Mouse (Mus musculus) cerebellum, adult 2 months (tissue): ENCODE measurements around the gene Rgs3. TPM values are rescaled to one million over a fixed set of nuclear protein-coding genes. Genes with fewer than 3 reads are reported as not detected.

Source experiments
- DNase-seq, 2 experiments: peaks; one replicate each; pipeline ENCODE4 v3.0.0; 2021
- H3K27ac ChIP-seq: fragments of 200-500 bp; 2 replicates; pipeline ENCODE4 v1.5.1; 2012; ENCODE audit warnings: low read length, control low read depth, inconsistent platforms; ENCODE audit not compliant: insufficient read depth
- H3K27me3 ChIP-seq: fragments of 200-500 bp; 2 replicates; pipeline ENCODE4 v1.6.1; 2012; ENCODE audit warnings: inconsistent platforms, mild to moderate bottlenecking, low read length, moderate library complexity; ENCODE audit not compliant: control insufficient read depth, insufficient read depth
- H3K4me1 ChIP-seq: fragments of 200-500 bp; 2 replicates; pipeline ENCODE4 v1.6.1; 2011; ENCODE audit warnings: low read length; ENCODE audit not compliant: control insufficient read depth, insufficient read depth
- H3K4me3 ChIP-seq: fragments of 200-500 bp; replicated peaks from 2 replicates; pipeline ENCODE3; 2011; ENCODE audit warnings: mild to moderate bottlenecking, low read depth, low read length, control low read depth; ENCODE audit not compliant: insufficient read depth
- CTCF ChIP-seq: fragments of 200-500 bp; IDR thresholded peaks from 2 replicates; pipeline ENCODE4 v1.5.1; 2011; ENCODE audit warnings: low read depth, mild to moderate bottlenecking, control low read depth, low read length, moderate library complexity, borderline replicate concordance; ENCODE audit not compliant: insufficient read depth
- POLR2A ChIP-seq: fragments of 200-500 bp; IDR thresholded peaks from 2 replicates; pipeline ENCODE4 v1.6.1; 2011; ENCODE audit warnings: low read length, control low read depth, borderline replicate concordance; ENCODE audit not compliant: insufficient read depth
- WGBS: fragments of 180-500 bp; shearing (Covaris S2); methylation state at CpG from one replicate; pipeline ENCODE4 v1.1.7; 2018; 5-methylcytosine and 5-hydroxymethylcytosine counted together
- polyA plus RNA-seq: library from polyadenylated mRNA; depleted of rRNA; stranded (reverse); fragments of >200 nt; gene quantifications from 2 replicates; pipeline ENCODE4 v1.2.3, GENCODE M21; 2012

The Rgs3 gene
- polyA plus RNA-seq, 1 experiment: 92.7 TPM

GRCm38 (mm10) chr4:62659861-62660553 is 100.4 kb downstream of the Rgs3 start:
- H3K27me3 ChIP-seq: no peaks in the 10 kb centered on the region
- no peak overlapping the region for H3K27ac ChIP-seq
- H3K4me3 ChIP-seq: no peak overlapping the region
- TF ChIP-seq CTCF (no peak), POLR2A (no peak)
- H3K4me1 ChIP-seq: no peaks in the 10 kb centered on the region
- no peak for DNase-seq
- WGBS: 83% methylated on average over 14 of the region's 14 CpGs

- DNase-seq: no peak
- Histone ChIP-seq H3K27me3 (no peaks in the 10 kb centered on the region), H3K4me1 (no peaks in the 10 kb centered on the region), H3K4me3 (no peak overlapping the region), H3K27ac (no peak overlapping the region)
- TF ChIP-seq POLR2A: no peak
- no peak for TF ChIP-seq CTCF
- 56% methylated on average over 3 of the region's 3 CpGs for WGBS
These were observed 100.9 kb downstream of the Rgs3 start for GRCm38 (mm10) chr4:62660554-62660864.

GRCm38 (mm10) chr4:62661311-62661849 is 101.7 kb downstream of the Rgs3 start:
- no peaks in the 10 kb centered on the region for H3K4me1 ChIP-seq
- WGBS: 94% methylated on average over 8 of the region's 8 CpGs
- TF ChIP-seq CTCF: no peak
- no peak for TF ChIP-seq POLR2A
- H3K4me3 ChIP-seq: no peak overlapping the region
- H3K27ac ChIP-seq: no peak overlapping the region
- DNase-seq: no peak
- H3K27me3 ChIP-seq: no peaks in the 10 kb centered on the region

- WGBS: 35% methylated on average over 6 of the region's 6 CpGs
- H3K4me3 ChIP-seq: no peak overlapping the region
- H3K4me1 ChIP-seq: no peaks in the 10 kb centered on the region
- H3K27me3 ChIP-seq: no peaks in the 10 kb centered on the region
- no peak for DNase-seq
- H3K27ac ChIP-seq: no peak overlapping the region
- TF ChIP-seq CTCF: no peak
- TF ChIP-seq POLR2A: no peak
These were observed 103.7 kb downstream of the Rgs3 start for GRCm38 (mm10) chr4:62663348-62663747.

- WGBS: 71% methylated on average over 2 of the region's 2 CpGs
These were observed 106.2 kb downstream of the Rgs3 start for GRCm38 (mm10) chr4:62665842-62666241.

GRCm38 (mm10) chr4:62668666-62669065 is 109.0 kb downstream of the Rgs3 start:
- no peak for TF ChIP-seq CTCF
- no peak for TF ChIP-seq POLR2A
- Histone ChIP-seq H3K4me1 (peaks cover 18% of the 10 kb centered on the region), H3K4me3 (no peak overlapping the region), H3K27me3 (no peaks in the 10 kb centered on the region), H3K27ac (no peak overlapping the region)
- 94% methylated on average over 8 of the region's 8 CpGs for WGBS
- no peak for DNase-seq

More at GRCm38 (mm10) chr4:62665842-62666241, 106.2 kb downstream of the Rgs3 start:
- no peak overlapping the region for H3K27ac ChIP-seq
- H3K27me3 ChIP-seq: no peaks in the 10 kb centered on the region
- no peak overlapping the region for H3K4me3 ChIP-seq
- peaks cover 17% of the 10 kb centered on the region for H3K4me1 ChIP-seq
- no peak for TF ChIP-seq CTCF
- TF ChIP-seq POLR2A: no peak
- no peak for DNase-seq

DNA sequence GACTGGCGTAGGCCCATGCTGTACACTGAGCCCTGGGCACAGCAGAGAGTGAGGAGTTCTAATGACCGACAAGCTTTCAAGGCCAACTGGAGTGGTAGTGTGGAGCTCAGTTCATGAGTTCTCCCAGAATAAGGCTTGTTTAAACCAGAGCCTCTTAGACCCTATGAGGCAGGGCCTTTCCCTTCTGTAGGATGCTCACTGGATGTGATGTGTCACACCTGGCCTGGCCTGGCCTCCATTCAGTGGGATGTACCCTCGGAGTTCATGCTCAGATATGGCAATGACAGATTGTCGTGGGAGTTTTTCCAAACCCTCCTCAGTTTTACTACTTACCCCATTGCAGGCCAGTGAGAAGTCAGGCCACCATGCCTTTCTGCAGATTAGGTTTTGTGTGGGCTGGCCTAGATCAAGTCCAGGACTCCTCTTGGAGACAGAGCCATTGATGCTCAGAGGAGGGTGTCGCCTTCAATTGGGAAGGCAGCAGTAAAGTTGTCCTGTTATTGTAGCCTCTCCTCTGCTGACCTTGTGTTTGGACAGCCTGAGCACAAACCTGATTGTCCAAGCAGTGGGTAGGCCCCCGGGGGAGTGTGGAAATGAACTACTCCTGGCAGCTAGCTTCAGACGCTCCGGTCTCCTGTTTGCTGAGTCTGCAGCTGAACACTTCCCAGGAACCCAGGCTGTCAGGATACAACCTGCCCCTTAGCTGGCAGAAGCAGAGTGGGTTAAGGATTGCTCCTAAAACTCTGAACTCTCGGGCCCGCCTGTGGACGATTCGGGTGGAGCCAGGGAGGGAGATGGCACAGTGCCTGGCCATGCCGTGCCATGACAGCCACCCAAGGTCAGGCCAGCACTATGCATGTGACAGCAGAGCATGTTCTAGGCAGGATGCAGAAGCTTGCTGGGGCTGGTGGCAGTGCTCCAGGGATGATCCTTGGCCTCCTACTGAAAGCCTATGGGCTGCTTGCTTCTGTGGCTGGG is 109.7 kb downstream of the Rgs3 start:
- TF ChIP-seq CTCF (no peak), POLR2A (0 out of 2 replicates have a peak, but pooled peaks have one; percentile 2)
- Histone ChIP-seq H3K27ac (peak overlapping the region; percentile 86), H3K27me3 (no peaks in the 10 kb centered on the region), H3K4me1 (peaks cover 18% of the 10 kb centered on the region), H3K4me3 (no peak overlapping the region)
- 32% methylated on average over 13 of the region's 13 CpGs for WGBS
- DNase-seq: peak; percentile 74 to 78

DNA sequence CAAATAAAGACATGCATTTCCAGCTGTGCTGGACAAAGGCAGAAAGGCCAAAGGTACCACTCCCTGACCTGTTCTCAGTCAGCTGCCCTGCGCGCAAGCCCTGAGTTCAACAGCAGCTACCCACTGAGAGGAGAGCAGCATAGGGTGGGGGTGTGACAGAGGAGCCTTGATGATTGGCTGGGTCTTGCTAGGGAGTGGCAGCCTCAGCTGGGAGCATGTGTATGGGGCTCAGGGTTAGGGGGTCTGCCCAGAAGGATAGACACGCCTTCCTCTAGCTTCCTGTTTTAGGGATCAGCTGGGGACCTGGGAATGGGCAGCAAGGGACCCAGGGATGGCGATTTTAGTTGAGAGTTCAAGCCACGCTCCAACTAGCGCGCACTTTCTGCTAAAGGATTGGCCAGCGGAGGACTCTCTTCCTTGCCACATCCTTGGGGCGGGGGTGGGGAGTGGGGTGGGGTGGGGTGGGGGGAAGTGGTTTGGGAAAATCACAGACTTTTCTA is 113.9 kb downstream of the Rgs3 start:
- H3K4me1 ChIP-seq: peaks cover 42% of the 10 kb centered on the region
- TF ChIP-seq CTCF (no peak), POLR2A (no peak)
- DNase-seq: peak in 1 of 2 experiments; percentile 40
- 35% methylated on average over 9 of the region's 9 CpGs for WGBS
- no peaks in the 10 kb centered on the region for H3K27me3 ChIP-seq
- peak overlapping the region; percentile 98 for H3K4me3 ChIP-seq
- peak overlapping the region; percentile 95 for H3K27ac ChIP-seq
